Mouse (Mus musculus): ENCODE measurements around the gene Foxe3. TPM values are rescaled to one million over a fixed set of nuclear protein-coding genes. Genes with fewer than 3 reads are reported as not detected.

Gene Foxe3
- polyA plus RNA-seq, 1 experiment, result 0.16 TPM

DNA sequence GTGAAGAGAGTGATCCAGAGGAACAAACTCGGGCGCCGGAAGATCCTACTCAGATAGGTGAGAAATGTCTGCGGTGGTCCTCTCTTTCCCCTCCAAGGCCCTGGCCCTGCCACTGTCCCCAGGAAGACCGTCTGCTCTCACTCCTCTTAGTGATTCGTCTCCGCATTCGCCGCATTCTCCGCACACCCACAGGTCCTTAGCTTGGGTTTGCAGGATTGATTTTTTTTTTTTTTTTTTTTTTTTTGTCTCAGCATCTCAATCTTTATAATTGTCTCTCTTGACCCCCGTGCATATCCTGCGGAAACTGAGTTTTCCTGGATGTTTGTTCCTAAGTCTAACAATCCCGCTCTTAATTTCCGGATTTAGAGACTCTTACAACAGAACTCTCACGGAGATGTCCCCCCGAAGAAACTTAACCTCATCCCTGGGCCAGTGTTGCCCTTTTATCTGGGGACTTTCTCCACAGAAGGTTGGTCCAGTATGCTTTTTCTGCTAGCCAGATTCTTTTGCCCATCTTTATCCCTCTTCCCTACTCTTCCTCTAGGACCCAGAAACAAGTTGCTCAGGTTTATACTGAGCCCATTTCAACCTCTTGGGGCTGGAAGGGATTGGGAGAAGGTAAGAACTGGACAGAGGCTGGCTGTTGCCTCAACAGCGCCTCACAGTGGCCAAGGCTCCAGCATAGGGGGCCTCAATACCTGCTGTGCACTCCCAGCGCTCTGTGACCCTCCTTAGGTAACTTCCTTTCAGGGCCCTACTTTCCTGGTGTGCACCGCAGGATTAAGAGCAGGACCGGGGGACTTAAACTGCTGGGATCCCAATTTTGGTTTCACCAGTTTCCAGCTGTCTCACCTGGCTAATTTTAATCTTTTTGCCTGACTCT, 16.0 kb downstream of the Foxe3 start:
- no peak for TF ChIP-seq POLR2A (IDR thresholded peaks at IDR 0.05; ENCODE audit: control insufficient read depth, extremely low read depth, insufficient read depth, low read length, poor library complexity)
- TF ChIP-seq CTCF (IDR thresholded peaks at IDR 0.05; ENCODE audit: borderline replicate concordance, control insufficient read depth, extremely low read depth, insufficient read depth, low read length, poor library complexity), result peak; percentile 72; the same call in 1 of the 2 replicates
- peak overlapping the region; percentile 79 for H3K4me3 ChIP-seq (ENCODE audit: control insufficient read depth, insufficient read depth, low read length)
- peaks cover 15% of the 10 kb centered on the region; the same call in 1 of the 2 replicates for H3K27me3 ChIP-seq (ENCODE audit: control insufficient read depth, insufficient read depth, low read length)
- no peak overlapping the region for H3K27ac ChIP-seq (ENCODE audit: control insufficient read depth, insufficient read depth, low read length)
- peaks cover 11% of the 10 kb centered on the region for H3K4me1 ChIP-seq (replicated peaks; ENCODE audit: control insufficient read depth, insufficient read depth, low read length)
- peak; percentile 73 for DNase-seq
- H3K36me3 ChIP-seq (ENCODE audit: control insufficient read depth, insufficient read depth, low read length), result no peaks in the 10 kb centered on the region
- 12% methylated on average over 20 of the region's 20 CpGs for WGBS

DNA sequence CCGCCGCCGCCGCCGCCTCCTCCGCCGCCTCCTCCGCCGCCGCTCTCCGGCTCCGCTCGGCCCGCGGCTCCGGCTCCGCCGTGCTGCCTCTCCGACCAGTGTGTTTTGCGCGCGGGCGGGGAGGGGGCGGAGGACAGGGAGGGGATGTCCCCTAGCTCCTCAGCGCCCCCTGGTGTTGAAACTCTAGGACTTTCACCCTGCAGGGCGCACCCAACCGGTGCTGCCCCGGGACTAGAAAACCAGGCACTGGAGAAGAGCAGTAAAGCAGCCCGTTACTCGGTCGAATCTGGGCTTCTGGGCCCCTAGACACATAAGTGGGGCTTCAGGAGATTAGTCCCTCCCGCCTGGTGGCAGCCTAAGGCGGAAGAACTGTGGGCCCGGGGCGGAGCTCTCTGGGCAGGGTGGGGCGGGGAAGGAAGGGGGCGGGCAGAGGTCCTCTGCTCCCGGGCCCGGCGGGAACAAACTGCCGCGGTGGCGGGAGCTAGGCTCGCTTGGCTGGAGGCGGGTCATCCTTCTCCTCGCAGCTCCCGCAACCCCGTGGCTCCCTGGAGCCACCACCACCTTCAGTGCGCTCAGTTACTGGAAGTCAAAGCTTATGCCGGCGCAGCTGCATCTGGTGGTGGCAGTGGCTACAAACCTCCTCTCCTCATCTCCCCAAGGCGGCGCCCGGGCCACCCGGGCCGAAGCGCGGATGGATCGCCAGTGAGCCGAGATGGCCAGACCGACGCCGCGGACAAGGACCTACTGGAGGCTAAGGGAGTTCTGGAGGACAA, 16.8 kb downstream of the Foxe3 start, which contains the start of gene Foxd2:
Foxd2 (minus strand) TSS at position 45 of the 773 bp plus-strand sequence.
- WGBS, result under 1% methylated on average over 64 of the region's 64 CpGs
- peaks cover 11% of the 10 kb centered on the region for H3K4me1 ChIP-seq (replicated peaks; ENCODE audit: control insufficient read depth, insufficient read depth, low read length)
- H3K27me3 ChIP-seq (ENCODE audit: control insufficient read depth, insufficient read depth, low read length), result peaks cover 15% of the 10 kb centered on the region; the same call in 1 of the 2 replicates
- peak; percentile 100 for TF ChIP-seq CTCF (IDR thresholded peaks at IDR 0.05; ENCODE audit: borderline replicate concordance, control insufficient read depth, extremely low read depth, insufficient read depth, low read length, poor library complexity)
- no peak for TF ChIP-seq POLR2A (IDR thresholded peaks at IDR 0.05; ENCODE audit: control insufficient read depth, extremely low read depth, insufficient read depth, low read length, poor library complexity)
- DNase-seq, result peak; percentile 93
- H3K36me3 ChIP-seq (ENCODE audit: control insufficient read depth, insufficient read depth, low read length), result no peaks in the 10 kb centered on the region
- peak within 1 kb of the TSS; percentile 79 for H3K4me3 ChIP-seq (ENCODE audit: control insufficient read depth, insufficient read depth, low read length)
- peak within 1 kb of the TSS; percentile 88 for H3K27ac ChIP-seq (ENCODE audit: control insufficient read depth, insufficient read depth, low read length)

DNA sequence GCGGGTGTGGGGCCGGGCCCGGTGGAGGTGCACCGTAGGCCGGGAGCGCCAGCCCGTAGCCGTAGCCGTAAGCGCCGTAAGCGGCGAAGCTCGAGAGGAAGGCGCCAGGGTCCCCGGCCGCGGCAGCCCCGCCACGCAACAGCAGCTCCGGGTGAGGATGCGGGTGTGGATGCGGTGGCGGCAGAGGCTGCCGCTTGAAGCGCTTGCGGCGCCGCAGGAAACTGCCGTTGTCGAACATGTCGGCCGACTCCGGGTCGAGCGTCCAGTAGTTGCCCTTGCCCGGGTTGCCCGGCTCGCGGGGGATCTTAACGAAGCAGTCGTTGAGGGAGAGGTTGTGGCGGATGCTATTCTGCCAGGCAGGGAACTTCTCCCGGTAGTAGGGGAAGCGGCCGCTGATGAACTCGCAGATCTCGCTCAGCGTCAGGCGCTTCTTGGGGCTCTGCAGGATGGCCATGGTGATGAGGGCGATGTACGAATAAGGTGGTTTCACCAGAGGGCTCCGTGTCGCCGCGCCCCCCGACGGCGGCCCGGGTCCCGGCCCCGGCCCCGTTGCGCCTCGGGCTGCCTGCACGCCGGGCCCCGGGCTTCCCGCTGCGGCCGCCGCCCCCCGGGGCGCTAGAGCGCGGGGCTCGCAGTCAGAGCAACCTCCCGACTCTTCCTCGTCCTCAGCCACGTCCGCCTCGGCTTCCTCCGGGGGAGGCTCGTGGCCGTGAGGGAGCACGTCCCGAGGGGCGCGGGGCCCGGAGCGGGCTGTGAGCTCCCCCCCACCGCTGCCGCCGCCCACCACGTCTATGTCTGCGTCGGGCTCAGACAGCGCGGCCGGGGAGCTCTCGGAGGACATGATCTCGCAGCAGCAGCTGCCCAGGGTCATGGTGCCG, 17.6 kb downstream of the Foxe3 start:
- 1% methylated on average over 103 of the region's 103 CpGs for WGBS
- Histone ChIP-seq H3K36me3 (ENCODE audit: control insufficient read depth, insufficient read depth, low read length) (no peaks in the 10 kb centered on the region), H3K27me3 (ENCODE audit: control insufficient read depth, insufficient read depth, low read length) (peaks cover 18% of the 10 kb centered on the region), H3K27ac (ENCODE audit: control insufficient read depth, insufficient read depth, low read length) (no peak overlapping the region), H3K4me3 (ENCODE audit: control insufficient read depth, insufficient read depth, low read length) (peak overlapping the region; percentile 79), H3K4me1 (replicated peaks; ENCODE audit: control insufficient read depth, insufficient read depth, low read length) (peaks cover 11% of the 10 kb centered on the region)
- TF ChIP-seq POLR2A (IDR thresholded peaks at IDR 0.05; ENCODE audit: control insufficient read depth, extremely low read depth, insufficient read depth, low read length, poor library complexity), result no peak
- TF ChIP-seq CTCF (IDR thresholded peaks at IDR 0.05; ENCODE audit: borderline replicate concordance, control insufficient read depth, extremely low read depth, insufficient read depth, low read length, poor library complexity), result peak; percentile 28; the same call in 1 of the 2 replicates
- peak; percentile 67 for DNase-seq

DNA sequence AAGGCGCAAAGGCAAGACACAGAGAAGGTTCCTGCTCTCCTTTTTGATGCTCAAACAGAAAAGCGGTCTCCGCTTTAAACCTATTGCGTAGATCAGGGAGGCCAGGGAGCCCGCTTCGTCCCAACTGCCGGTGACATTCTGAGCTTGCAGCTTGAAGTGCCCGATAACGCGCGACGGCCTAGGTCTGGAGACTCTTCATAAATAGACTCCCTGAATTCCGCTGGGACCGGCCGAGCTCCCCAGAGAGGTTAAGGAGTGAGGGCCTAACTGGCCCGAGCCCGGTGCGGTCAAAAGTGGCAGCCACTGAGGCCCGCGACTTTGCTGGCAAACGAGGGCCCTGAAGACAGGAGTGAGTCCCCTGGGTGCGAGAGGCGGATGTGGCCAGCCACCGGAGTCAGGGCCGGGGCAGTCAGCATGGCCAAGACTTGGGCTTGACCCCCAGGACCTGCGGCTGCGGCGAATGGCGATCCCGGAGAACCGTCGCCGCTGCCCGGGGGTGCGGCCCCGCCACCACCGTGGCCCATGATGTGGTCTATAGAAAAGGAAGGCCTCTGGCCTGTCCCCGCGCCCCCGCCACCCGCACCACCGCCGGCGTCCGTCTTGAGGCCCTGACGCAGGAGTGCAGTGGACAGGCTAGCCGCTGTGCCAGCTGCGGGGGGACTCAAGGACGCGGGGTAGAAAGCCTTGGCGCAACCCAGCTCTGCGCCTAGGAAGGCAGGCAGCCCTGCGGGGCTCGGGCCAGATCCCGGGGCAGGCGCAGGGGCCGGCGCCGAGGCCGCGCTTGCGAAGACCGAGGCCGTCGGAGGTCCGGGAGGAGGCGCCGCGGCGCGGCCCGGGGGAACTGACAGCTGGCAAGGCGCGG, 18.5 kb downstream of the Foxe3 start:
- WGBS, result 19% methylated on average over 74 of the region's 74 CpGs
- Histone ChIP-seq H3K36me3 (ENCODE audit: control insufficient read depth, insufficient read depth, low read length) (no peaks in the 10 kb centered on the region), H3K4me3 (ENCODE audit: control insufficient read depth, insufficient read depth, low read length) (peak overlapping the region; percentile 79), H3K27me3 (ENCODE audit: control insufficient read depth, insufficient read depth, low read length) (peaks cover 21% of the 10 kb centered on the region), H3K27ac (ENCODE audit: control insufficient read depth, insufficient read depth, low read length) (no peak overlapping the region), H3K4me1 (replicated peaks; ENCODE audit: control insufficient read depth, insufficient read depth, low read length) (peaks cover 11% of the 10 kb centered on the region)
- no peak for DNase-seq
- no peak for TF ChIP-seq CTCF (IDR thresholded peaks at IDR 0.05; ENCODE audit: borderline replicate concordance, control insufficient read depth, extremely low read depth, insufficient read depth, low read length, poor library complexity)
- TF ChIP-seq POLR2A (IDR thresholded peaks at IDR 0.05; ENCODE audit: control insufficient read depth, extremely low read depth, insufficient read depth, low read length, poor library complexity), result no peak

DNA sequence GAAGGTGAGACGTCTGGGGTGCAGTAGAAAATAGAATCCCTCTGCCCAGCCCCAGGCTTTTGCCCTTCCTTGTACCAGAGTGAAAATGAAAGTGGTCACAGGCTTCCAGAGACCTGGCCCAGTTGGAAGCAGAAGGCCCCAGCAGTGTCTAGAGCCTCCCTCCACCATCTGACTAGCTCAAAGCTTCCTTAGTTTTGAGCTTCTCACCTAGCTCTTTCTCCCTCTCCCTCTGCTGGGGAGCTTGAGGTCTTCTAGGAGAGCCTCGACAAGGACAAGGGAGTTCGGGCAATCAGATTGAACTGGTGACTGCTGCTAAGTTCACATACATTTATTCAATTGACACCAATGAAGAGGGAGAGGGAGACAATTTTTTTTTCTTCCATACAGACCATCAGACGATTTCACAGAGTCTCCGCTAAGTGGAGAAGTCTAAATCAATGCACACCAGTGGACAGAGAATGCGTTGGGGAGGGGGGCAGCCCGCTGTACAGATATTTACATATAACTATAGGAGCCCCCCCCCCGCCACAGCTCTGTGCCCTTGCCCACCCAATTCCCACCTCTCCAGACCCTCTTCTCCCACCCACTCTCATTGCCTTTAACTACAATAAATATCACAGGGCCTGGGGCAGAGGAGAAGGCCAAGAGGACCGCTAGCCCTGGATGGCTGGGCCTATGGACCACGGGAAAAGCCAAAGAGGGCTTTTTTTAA, 19.7 kb downstream of the Foxe3 start:
- 76% methylated on average over 10 of the region's 10 CpGs for WGBS
- H3K36me3 ChIP-seq (ENCODE audit: control insufficient read depth, insufficient read depth, low read length), result no peaks in the 10 kb centered on the region
- no peak for TF ChIP-seq POLR2A (IDR thresholded peaks at IDR 0.05; ENCODE audit: control insufficient read depth, extremely low read depth, insufficient read depth, low read length, poor library complexity)
- TF ChIP-seq CTCF (IDR thresholded peaks at IDR 0.05; ENCODE audit: borderline replicate concordance, control insufficient read depth, extremely low read depth, insufficient read depth, low read length, poor library complexity), result no peak
- peaks cover 11% of the 10 kb centered on the region for H3K4me1 ChIP-seq (replicated peaks; ENCODE audit: control insufficient read depth, insufficient read depth, low read length)
- H3K4me3 ChIP-seq (ENCODE audit: control insufficient read depth, insufficient read depth, low read length), result no peak overlapping the region
- H3K27ac ChIP-seq (ENCODE audit: control insufficient read depth, insufficient read depth, low read length), result no peak overlapping the region
- DNase-seq, result no peak
- H3K27me3 ChIP-seq (ENCODE audit: control insufficient read depth, insufficient read depth, low read length), result peaks cover 27% of the 10 kb centered on the region

Measured in thymus, adult 2 months (tissue).